Mouse (Mus musculus): Measurements from ENCODE around the gene D5Ertd579e. TPM values are rescaled to one million over a fixed set of nuclear protein-coding genes. Genes with fewer than 3 reads are reported as not detected.
"Not testable (repeated sequence)": the region's sequence is repeated elsewhere in the genome, so short reads cannot be mapped to it uniquely, and the experiment has no call there.

D5Ertd579e gene
- polyA plus RNA-seq, 1 experiment from 2014 or later, result 30.2 TPM

- no peaks in the 10 kb centered on the region for H3K27me3 ChIP-seq (replicated peaks; ENCODE audit: control insufficient read depth, insufficient read depth, low read length)
- no peak overlapping the region for H3K4me2 ChIP-seq (ENCODE audit: low read length)
- no peaks in the 10 kb centered on the region for H3K36me3 ChIP-seq (ENCODE audit: control insufficient read depth, insufficient read depth, low read length)
- no peaks in the 10 kb centered on the region; the same call in 1 of the 2 replicates for H3K4me1 ChIP-seq (ENCODE audit: control insufficient read depth, insufficient read depth, low read length)
- H3K9me3 ChIP-seq (replicated peaks; ENCODE audit: control insufficient read depth, low read length), result no peaks in the 10 kb centered on the region
- WGBS, result 69% methylated on average over 4 of the region's 4 CpGs
- H3K27ac ChIP-seq (ENCODE audit: low read depth, low read length), result no peak overlapping the region
- ATAC-seq (no peak), DNase-seq (ENCODE audit: low spot score) (no peak)
- H3K9ac ChIP-seq (ENCODE audit: low read length), result no peak overlapping the region
- H3K4me3 ChIP-seq (ENCODE audit: low read depth, low read length), result no peak overlapping the region
These were observed 15.8 kb downstream of the D5Ertd579e start for GRCm38 (mm10) chr5:36679918-36680598.

- Histone ChIP-seq H3K4me3 (ENCODE audit: low read depth, low read length) (no peak overlapping the region), H3K27ac (ENCODE audit: low read depth, low read length) (no peak overlapping the region), H3K4me1 (ENCODE audit: control insufficient read depth, insufficient read depth, low read length) (no peaks in the 10 kb centered on the region; the same call in 1 of the 2 replicates), H3K9me3 (replicated peaks; ENCODE audit: control insufficient read depth, low read length) (no peaks in the 10 kb centered on the region), H3K9ac (ENCODE audit: low read length) (no peak overlapping the region), H3K4me2 (ENCODE audit: low read length) (no peak overlapping the region), H3K36me3 (ENCODE audit: control insufficient read depth, insufficient read depth, low read length) (no peaks in the 10 kb centered on the region), H3K27me3 (replicated peaks; ENCODE audit: control insufficient read depth, insufficient read depth, low read length) (no peaks in the 10 kb centered on the region)
- 76% methylated on average over 1 of the region's 1 CpGs for WGBS
- DNase-seq (ENCODE audit: low spot score) (no peak), ATAC-seq (no peak)
These were observed 17.0 kb downstream of the D5Ertd579e start for GRCm38 (mm10) chr5:36678799-36679198.

GRCm38 (mm10) chr5:36677907-36678306 lies 17.9 kb downstream of the D5Ertd579e start:
- no peaks in the 10 kb centered on the region for H3K9me3 ChIP-seq (replicated peaks; ENCODE audit: control insufficient read depth, low read length)
- no peak overlapping the region for H3K9ac ChIP-seq (ENCODE audit: low read length)
- WGBS, result 93% methylated on average over 5 of the region's 5 CpGs
- no peak overlapping the region for H3K4me2 ChIP-seq (ENCODE audit: low read length)
- H3K36me3 ChIP-seq (ENCODE audit: control insufficient read depth, insufficient read depth, low read length), result no peaks in the 10 kb centered on the region
- no peaks in the 10 kb centered on the region; the same call in 1 of the 2 replicates for H3K4me1 ChIP-seq (ENCODE audit: control insufficient read depth, insufficient read depth, low read length)
- ATAC-seq (no peak), DNase-seq (ENCODE audit: low spot score) (no peak)
- H3K27ac ChIP-seq (ENCODE audit: low read depth, low read length), result no peak overlapping the region
- H3K27me3 ChIP-seq (replicated peaks; ENCODE audit: control insufficient read depth, insufficient read depth, low read length), result no peaks in the 10 kb centered on the region
- H3K4me3 ChIP-seq (ENCODE audit: low read depth, low read length), result no peak overlapping the region

GRCm38 (mm10) chr5:36675466-36675865 lies 20.4 kb downstream of the D5Ertd579e start:
- H3K4me3 ChIP-seq (ENCODE audit: low read depth, low read length), result no peak overlapping the region
- H3K27ac ChIP-seq (ENCODE audit: low read depth, low read length), result no peak overlapping the region
- no peak for DNase-seq (ENCODE audit: low spot score)
- no peak overlapping the region for H3K9ac ChIP-seq (ENCODE audit: low read length)
- H3K9me3 ChIP-seq (replicated peaks; ENCODE audit: control insufficient read depth, low read length), result no peaks in the 10 kb centered on the region
- WGBS, result 68% methylated on average over 1 of the region's 1 CpGs
- H3K36me3 ChIP-seq (ENCODE audit: control insufficient read depth, insufficient read depth, low read length), result peaks cover 7% of the 10 kb centered on the region; the same call in 1 of the 2 replicates
- no peaks in the 10 kb centered on the region; the same call in 1 of the 2 replicates for H3K4me1 ChIP-seq (ENCODE audit: control insufficient read depth, insufficient read depth, low read length)
- no peaks in the 10 kb centered on the region for H3K27me3 ChIP-seq (replicated peaks; ENCODE audit: control insufficient read depth, insufficient read depth, low read length)
- ATAC-seq, result no peak
- H3K4me2 ChIP-seq (ENCODE audit: low read length), result no peak overlapping the region

GRCm38 (mm10) chr5:36674658-36675433 lies 21.0 kb downstream of the D5Ertd579e start:
- ATAC-seq (no peak), DNase-seq (ENCODE audit: low spot score) (no peak)
- Histone ChIP-seq H3K4me3 (ENCODE audit: low read depth, low read length) (no peak overlapping the region), H3K4me1 (ENCODE audit: control insufficient read depth, insufficient read depth, low read length) (no peaks in the 10 kb centered on the region; the same call in 1 of the 2 replicates), H3K9ac (ENCODE audit: low read length) (no peak overlapping the region), H3K27me3 (replicated peaks; ENCODE audit: control insufficient read depth, insufficient read depth, low read length) (no peaks in the 10 kb centered on the region), H3K9me3 (replicated peaks; ENCODE audit: control insufficient read depth, low read length) (no peaks in the 10 kb centered on the region), H3K4me2 (ENCODE audit: low read length) (no peak overlapping the region), H3K36me3 (ENCODE audit: control insufficient read depth, insufficient read depth, low read length) (peaks cover 12% of the 10 kb centered on the region), H3K27ac (ENCODE audit: low read depth, low read length) (no peak overlapping the region)
- WGBS, result 82% methylated on average over 4 of the region's 4 CpGs

GRCm38 (mm10) chr5:36669021-36670008 lies 26.5 kb downstream of the D5Ertd579e start:
- Histone ChIP-seq H3K4me1 (ENCODE audit: control insufficient read depth, insufficient read depth, low read length) (no peaks in the 10 kb centered on the region), H3K36me3 (ENCODE audit: control insufficient read depth, insufficient read depth, low read length) (peaks cover 26% of the 10 kb centered on the region), H3K9me3 (replicated peaks; ENCODE audit: control insufficient read depth, low read length) (no peaks in the 10 kb centered on the region), H3K27me3 (replicated peaks; ENCODE audit: control insufficient read depth, insufficient read depth, low read length) (no peaks in the 10 kb centered on the region), H3K4me3 (ENCODE audit: low read depth, low read length) (no peak overlapping the region), H3K9ac (ENCODE audit: low read length) (no peak overlapping the region), H3K4me2 (ENCODE audit: low read length) (no peak overlapping the region), H3K27ac (ENCODE audit: low read depth, low read length) (no peak overlapping the region)
- ATAC-seq, result no peak
- DNase-seq (ENCODE audit: low spot score), result no peak
- WGBS, result 93% methylated on average over 7 of the region's 7 CpGs

- Histone ChIP-seq H3K4me1 (ENCODE audit: control insufficient read depth, insufficient read depth, low read length) (no peaks in the 10 kb centered on the region), H3K27ac (ENCODE audit: low read depth, low read length) (no peak overlapping the region)
These were observed 27.3 kb downstream of the D5Ertd579e start for GRCm38 (mm10) chr5:36668572-36668971.

GRCm38 (mm10) chr5:36667986-36668385 lies 27.8 kb downstream of the D5Ertd579e start:
- not testable (repeated sequence) for ATAC-seq; H3K4me3 ChIP-seq (ENCODE audit: low read depth, low read length)
- peaks cover 28% of the 10 kb centered on the region for H3K36me3 ChIP-seq (ENCODE audit: control insufficient read depth, insufficient read depth, low read length)

More at GRCm38 (mm10) chr5:36668572-36668971, 27.3 kb downstream of the D5Ertd579e start:
- no peak for DNase-seq (ENCODE audit: low spot score)
- Histone ChIP-seq H3K36me3 (ENCODE audit: control insufficient read depth, insufficient read depth, low read length) (peaks cover 28% of the 10 kb centered on the region), H3K4me3 (ENCODE audit: low read depth, low read length) (no peak overlapping the region), H3K27me3 (replicated peaks; ENCODE audit: control insufficient read depth, insufficient read depth, low read length) (no peaks in the 10 kb centered on the region), H3K4me2 (ENCODE audit: low read length) (no peak overlapping the region), H3K9ac (ENCODE audit: low read length) (no peak overlapping the region), H3K9me3 (replicated peaks; ENCODE audit: control insufficient read depth, low read length) (no peaks in the 10 kb centered on the region)
- ATAC-seq, result no peak
- 94% methylated on average over 8 of the region's 8 CpGs for WGBS

More at GRCm38 (mm10) chr5:36667986-36668385, 27.8 kb downstream of the D5Ertd579e start:
- not testable (repeated sequence) for DNase-seq (ENCODE audit: low spot score); H3K4me1 ChIP-seq (ENCODE audit: control insufficient read depth, insufficient read depth, low read length); H3K9me3 ChIP-seq (replicated peaks; ENCODE audit: control insufficient read depth, low read length); H3K9ac ChIP-seq (ENCODE audit: low read length); H3K27me3 ChIP-seq (replicated peaks; ENCODE audit: control insufficient read depth, insufficient read depth, low read length); H3K27ac ChIP-seq (ENCODE audit: low read depth, low read length); H3K4me2 ChIP-seq (ENCODE audit: low read length)
- WGBS, result 88% methylated on average over 2 of the region's 2 CpGs
